Mouse (Mus musculus) heart, adult 2 months (tissue): Measurements from ENCODE around the gene Pdk2.

ENCODE experiments used
- CTCF ChIP-seq: fragments of 200-600 bp; IDR thresholded peaks from 2 replicates; pipeline ENCODE4 v1.8.1; 2022; ENCODE audit warnings: antibody characterized with exemption, mild to moderate bottlenecking, moderate library complexity
- EP300 ChIP-seq: fragments of 200-500 bp; IDR thresholded peaks from 2 replicates; pipeline ENCODE4 v1.6.1; 2011; ENCODE audit warnings: low read depth, low read length, control low read depth; ENCODE audit not compliant: insufficient read depth
- POLR2A ChIP-seq: fragments of 200-500 bp; IDR thresholded peaks from 2 replicates; pipeline ENCODE4 v1.6.1; 2011; ENCODE audit warnings: mild to moderate bottlenecking, low read depth, low read length, control low read depth; ENCODE audit not compliant: insufficient read depth

DNA sequence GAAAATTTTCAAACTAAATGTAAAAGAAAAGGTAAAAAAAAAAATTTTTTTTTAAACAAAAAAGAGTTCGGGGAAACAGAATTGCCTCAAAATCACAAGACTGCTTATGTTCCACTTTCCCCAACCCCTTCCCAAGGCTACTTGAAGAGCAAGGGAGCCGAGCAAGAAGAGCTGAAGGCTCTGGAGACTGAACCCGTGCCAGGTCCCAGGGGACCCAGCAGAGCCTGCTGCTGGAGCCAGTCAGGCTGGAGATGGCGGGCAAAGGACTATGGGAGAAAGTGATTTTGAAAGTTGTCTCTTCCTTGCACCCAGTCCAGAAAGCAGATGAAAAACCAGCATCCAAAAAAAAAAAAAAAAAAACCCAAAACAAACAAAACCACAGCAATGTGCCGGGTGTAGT lies 55.3 kb downstream of the Pdk2 start:
- no peak for TF ChIP-seq POLR2A
- TF ChIP-seq CTCF: no peak
- no peak for TF ChIP-seq EP300
